Mouse (Mus musculus) heart, postnatal 14 days (tissue): ENCODE data around the gene Lrat. TPM values are rescaled to one million over a fixed set of nuclear protein-coding genes. Genes with fewer than 3 reads are reported as not detected.

ENCODE experiments used
- DNase-seq, 2 experiments: peaks; one replicate each; pipeline ENCODE4 v3.0.0; 2021 to 2022
- intact Hi-C: fragments of 180-260 bp; cut with DNase I; formaldehyde crosslinking; loops from one replicate; pipeline ENCODE4 v1.15.1; 2025
- long read RNA-seq, 2 experiments: library from polyadenylated mRNA; stranded (forward); transcript quantifications; one replicate each; pipeline ENCODE4 v2.0.0; 2021
- total RNA-seq, 2 experiments: library from RNA; stranded (reverse); gene quantifications; 2 replicates each; pipeline ENCODE4 v1.2.3; 2021

Gene Lrat
- under 1 TPM; 0.32 to 0.33 TPM for total RNA-seq
- long read RNA-seq, experiment 1, full-length matches to known transcripts: 1 of 1 reads
- long read RNA-seq, experiment 1, partial matches to known transcripts: 0 of 1 reads
- long read RNA-seq, experiment 1, other reads (novel, unspliced or antisense): 0 of 1 reads
- long read RNA-seq, experiment 2: 0 reads

DNA sequence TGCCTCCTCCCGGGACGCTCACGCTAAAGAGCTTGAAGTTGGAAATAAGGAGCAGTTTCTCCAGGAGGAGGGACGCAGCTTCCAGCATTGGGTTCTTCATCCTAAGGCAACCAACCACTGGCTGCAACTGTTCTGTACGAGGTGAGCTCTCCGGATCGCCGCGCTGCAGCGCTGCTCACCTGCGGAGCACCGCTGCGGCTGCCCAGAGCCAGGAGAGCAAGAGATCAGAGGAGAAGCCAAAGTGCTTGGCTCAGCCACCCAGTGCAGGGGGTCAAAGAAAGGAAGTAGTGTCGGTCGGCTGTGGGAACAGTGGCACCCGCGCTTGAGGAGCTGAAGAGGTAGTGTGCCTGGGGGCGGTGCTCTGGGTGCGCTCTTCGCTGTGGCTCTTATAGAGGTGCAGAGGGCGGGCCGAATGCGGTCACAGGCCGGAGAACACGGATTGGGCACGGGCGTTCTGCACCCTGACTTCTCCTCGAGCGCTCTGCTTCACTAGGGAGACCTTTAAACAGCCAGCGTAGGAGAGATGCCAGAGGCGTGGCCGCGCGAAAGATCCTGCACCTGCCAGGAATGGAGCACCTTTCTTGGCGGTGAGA is at the start of gene Lrat:
Gene Lrat (minus strand): TSS at position 361 of the 593 bp plus-strand sequence.
- intact Hi-C loops: no loop called here
- DNase-seq: peak; percentile 4

DNA sequence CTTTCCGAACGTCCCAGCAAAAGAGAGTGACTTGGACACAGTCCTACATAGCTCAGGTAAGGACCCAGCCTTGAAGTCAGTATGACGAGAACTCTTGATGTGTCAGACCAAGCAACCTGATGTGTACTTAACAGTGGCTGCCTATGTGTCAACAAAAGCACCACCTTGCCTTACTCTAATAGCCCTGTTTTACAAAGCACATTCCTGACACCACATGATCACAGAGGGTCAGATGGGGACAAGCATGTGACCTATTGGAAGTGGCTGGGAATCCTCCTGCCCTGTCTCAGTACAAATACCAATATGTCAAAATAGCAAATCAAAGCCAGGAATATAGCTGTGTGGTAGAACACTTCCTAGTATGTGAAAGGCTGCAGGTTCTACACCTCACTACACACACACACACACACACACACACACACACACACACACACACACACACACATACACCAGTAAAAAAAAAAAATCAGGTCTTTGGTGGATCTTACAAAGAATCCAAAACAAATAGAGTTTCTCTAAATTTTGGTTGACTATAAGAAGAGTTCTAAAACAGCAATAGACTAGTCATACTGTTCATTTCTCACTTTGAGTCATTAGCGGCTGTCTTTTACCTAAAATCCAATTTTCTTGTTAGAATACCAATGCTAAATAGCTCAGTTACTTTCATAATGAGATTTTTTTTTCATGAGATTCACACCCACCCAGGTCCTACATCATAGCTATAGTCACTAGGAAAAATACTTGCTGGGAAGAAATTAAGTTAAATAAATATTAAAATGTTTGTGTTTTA is 48.6 kb upstream of the Lrat start:
- DNase-seq: no peak
- intact Hi-C loops: no loop called here

DNA sequence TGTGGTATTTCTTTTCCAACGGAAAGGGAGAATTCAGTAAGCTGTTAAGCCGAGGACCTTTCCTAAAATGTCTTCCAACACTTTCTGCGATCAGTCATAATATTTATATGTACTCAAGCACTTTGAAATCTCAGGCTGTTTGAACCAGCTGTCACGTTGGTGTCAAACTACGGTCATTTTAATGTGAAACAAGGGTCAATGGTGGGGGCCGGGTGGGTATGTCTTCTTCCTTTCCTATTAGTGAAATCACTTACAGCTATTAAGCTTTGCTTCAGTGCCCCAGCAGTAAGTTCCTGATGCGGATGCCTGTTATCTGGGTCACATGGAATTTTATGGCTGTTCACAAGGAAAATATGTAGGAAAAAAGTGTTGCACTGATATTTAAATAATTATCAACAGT is 46.9 kb upstream of the Lrat start:
- no peak for DNase-seq
- intact Hi-C loops: no loop called here

DNA sequence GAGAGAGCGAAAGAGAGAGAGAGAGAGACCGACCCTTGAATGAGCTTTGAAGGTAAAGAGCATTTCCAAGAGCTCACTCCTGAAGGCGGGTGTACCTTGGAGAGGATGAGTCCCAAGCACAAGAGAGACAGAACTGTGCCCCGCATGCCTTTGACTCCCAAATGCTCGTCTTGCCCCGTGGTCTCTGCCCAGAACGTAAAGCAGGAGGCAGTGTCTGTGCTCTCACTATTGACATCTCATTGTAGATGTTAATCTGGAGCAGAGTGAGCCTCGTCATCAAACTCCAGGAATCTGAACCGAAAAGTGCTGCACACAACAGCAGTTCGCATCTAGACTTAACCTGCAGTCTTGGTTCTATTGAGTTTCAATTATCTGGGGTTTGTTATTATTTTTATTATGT is 46.4 kb upstream of the Lrat start:
- DNase-seq: no peak
- intact Hi-C loops: no loop called here

DNA sequence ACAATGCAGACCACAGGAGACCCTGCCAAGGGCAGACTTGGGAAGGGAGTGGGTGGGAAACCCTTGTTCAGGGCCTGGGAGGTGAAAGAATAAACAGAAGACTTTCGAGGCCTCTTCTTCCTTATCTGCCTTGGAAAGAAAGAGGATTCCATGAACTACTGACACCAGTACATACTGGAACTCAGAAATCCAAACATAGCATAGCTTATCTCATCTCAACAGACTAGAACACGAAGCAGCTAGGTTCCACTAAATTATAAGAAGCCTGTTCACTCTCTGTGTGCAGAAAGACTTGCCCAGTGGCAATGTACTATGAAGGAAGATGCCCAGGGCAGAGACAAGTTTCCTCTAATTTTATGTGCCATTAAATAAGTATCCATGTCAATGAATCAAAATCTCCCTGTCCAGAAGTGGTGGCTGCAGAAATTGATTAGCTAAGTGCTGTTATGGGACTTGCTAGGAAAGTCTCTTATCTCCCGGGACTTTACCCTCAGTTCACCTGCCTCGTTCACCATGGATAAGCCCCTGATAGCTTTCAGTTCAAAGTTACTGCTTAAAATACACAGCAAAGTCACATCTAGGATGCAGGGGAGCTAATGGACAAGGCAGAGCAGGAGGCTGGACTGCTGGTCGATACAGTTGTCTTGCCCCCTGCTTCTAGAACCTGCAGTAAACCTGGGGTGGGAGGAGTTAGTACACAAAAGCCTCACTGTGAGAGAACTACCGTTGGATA is 42.8 kb upstream of the Lrat start:
- intact Hi-C loops: no loop called here
- no peak for DNase-seq

DNA sequence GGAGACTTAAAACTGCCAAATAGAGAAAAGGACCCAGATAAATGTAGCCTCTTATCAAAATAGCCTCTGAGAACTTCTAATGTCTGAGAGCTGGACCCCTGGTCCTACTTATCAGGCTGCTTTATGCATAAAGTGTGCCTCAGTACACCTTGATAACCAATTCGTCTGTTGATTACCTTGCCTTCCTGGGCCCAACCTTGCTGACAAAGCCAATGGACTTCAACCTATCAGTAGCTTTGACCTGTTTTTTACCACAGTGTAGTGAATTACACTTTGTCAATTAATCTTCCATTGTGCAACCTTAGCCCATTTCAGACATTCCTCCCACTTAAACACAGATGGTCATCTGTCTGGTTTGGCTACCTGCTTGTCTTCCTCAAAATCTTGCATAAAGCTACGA is 24.1 kb upstream of the Lrat start:
- no peak for DNase-seq
- intact Hi-C loops: no loop called here

DNA sequence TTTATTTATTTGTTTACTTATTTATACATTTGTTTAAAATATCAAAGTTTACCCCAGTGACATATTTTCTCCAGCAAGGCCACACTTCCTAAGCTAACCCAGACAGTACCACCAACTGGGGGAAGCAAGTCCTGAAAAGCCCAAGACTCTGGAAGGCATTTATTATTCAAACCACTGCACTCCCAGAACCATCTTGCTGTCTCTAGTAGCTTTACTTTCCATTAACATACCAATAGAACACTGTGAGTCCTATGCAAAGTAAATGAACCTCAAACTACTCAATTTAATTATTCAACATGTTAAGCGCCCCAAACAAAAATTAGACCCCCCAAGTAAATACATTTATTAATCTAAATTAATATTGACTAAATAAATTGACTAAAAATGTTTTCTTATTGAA is 11.9 kb upstream of the Lrat start:
- intact Hi-C loops: no loop called here
- DNase-seq: no peak

DNA sequence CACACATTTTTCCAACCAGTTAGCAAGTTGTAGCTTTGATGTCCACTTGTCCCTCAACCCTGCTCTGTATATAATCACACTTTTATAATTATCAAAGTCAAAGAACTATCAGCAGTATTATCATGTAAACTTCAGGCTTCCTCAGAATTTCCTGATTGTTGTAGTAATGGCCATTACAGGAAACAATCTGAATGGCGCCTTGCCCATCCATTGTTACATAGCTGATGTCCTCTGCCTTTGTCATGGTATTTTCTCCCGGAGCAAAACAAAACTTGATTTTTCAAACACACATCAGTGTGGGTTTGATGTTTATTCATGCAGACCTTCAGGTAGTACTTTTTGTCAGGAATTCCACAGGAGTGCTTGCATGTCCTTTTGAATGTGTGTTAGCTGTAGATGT is 4.9 kb upstream of the Lrat start:
- intact Hi-C loops: no loop called here
- peak; percentile 19 to 43 for DNase-seq

DNA sequence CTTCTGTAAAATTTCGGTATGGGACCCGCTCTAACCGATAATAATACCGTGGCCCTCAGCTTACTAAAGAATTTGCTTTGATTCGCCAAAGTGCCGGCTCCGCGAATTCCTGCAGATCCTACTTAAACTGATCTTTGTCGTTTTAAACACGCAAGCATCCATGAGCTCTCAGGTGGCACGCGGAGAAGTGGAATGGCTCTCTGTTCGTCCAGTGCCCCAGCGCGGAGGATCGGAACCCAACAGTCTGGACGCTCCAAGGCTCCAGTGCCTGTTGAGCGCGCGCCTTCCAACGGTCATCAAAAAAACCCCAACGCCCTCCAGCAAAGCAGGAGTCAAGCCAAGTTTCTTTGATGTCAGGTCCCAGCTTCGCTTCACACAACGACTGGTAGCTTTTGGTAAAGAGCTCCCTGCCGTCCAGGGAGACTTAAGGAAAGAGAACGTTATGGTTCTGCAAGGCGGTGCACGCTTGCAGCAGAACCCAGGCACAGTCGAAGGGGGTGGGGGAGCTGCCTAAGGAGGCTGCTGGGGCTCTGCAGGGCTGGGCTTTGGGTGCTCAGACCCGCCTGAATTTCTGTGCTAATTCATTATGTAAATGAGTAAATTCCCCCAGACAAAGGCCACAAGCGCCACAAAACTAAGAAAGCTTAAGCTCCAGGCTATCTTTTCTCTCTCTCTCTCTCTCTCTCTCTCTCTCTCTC is 587 bp upstream of the Lrat start:
- intact Hi-C loops: no loop called here
- DNase-seq: no peak

DNA sequence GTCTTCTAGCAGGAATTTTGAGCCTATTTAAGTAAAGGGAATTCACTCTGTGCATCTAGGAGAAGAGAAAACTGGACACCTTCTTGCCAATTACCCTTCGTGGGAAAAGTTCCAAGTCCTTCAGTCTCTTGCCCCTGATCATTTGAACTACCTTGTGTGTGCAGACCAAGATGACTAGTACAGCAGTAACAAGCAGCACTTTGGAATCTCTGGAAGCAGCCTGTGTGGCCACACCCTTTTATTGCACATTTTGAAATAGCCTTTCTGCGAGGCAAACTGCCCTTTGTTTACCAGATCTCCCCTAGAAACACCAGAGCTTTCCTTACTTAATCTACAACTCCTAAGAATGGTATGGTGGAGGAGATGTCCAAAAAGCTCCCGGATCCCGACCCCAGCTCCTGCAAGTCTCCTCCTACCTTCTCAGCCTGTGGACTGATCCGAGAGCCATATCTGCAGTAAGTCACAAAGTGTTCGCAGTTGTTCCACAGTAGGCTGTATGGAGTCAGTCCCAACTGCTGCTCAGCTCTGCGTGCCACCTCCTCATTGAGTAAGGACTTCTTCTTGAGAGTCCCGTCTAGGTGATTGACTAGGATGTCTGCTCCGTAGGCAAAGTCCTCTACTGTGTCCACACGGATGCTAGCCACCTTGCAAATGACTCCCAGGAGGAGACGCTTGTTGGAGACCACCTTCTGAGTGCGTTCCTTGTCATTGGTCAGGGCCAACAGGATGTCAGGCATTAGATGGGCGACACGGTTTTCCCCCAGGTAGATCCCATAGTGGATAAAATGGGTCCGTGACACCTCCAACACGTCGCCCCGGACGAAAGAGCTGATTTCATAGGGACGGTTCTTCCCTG is 788 bp downstream of the Lrat start:
- intact Hi-C loops: loop anchor here (1.0 kb wide), 1 partner anchor 38 kb away; no protein-coding TSS in a partner anchor
- no peak for DNase-seq

DNA sequence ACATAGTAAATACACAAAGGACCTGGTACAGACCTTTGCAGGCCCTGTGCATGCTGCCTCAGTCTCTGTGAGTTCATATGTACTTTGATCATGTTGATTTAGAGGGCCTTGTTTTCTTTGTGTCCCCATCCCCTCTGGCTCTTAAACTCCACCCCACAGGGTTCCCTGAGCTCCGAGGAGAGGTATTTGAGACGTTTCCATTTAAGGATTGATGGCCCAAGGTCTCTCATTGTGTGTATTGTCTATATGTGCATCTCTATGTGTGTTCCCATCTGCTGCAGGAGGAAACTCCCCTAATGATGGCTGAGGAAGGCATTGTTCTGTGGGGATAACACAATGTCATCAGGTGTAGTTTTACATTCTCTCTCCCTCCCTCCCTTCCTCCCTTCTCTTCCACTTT is 14.9 kb downstream of the Lrat start:
- intact Hi-C loops: no loop called here
- DNase-seq: no peak

DNA sequence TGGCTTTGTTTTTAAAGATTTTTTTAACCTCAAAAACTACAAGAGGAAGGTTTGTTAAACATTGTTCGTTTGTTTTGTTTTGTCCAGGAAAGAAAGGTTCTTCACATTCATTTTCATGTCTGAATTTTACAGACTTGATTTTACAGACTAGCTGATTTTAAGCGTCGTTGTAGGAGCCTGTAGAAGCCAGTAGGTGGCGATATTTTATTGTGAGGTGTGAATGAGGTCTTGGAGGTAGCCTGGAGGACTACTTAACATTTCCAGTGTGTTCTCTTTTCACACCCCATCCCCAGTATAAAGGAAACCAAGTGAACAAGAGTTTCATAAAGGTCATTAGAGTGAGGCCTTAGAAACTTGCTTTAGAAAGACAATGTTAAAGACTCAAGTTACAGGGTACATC is 26.5 kb downstream of the Lrat start:
- DNase-seq: peak; percentile 15 to 43
- intact Hi-C loops: loop anchor here (2.0 to 5.0 kb wide), 2 partner anchors 118 to 175 kb away; no protein-coding TSS in a partner anchor

DNA sequence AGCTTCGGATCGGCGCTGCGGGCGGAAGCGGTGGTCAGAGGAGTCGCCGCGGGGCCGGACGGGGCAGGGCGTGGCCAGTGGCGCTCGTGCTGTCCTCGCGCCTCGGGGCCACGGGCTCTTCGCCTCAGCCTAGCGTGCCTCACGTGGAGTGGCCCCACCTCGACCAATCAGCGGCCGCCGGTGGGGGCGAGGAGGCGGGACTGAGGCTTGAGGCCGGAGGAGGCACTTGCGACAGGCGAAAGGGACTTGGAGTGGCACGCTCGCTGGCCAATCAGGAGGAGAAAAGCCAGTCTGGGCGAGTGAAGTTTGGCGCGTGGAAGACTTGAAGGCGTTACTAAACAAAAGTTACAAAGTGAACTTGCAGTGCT is 27.4 kb downstream of the Lrat start, which contains the start of gene Rbm46:
Gene Rbm46 (minus strand): TSS at position 112 of the 368 bp plus-strand sequence.
- peak; percentile 78 to 84 for DNase-seq
- intact Hi-C loops: loop anchor here (2.0 to 5.0 kb wide), 2 partner anchors 118 to 176 kb away; no protein-coding TSS in a partner anchor

DNA sequence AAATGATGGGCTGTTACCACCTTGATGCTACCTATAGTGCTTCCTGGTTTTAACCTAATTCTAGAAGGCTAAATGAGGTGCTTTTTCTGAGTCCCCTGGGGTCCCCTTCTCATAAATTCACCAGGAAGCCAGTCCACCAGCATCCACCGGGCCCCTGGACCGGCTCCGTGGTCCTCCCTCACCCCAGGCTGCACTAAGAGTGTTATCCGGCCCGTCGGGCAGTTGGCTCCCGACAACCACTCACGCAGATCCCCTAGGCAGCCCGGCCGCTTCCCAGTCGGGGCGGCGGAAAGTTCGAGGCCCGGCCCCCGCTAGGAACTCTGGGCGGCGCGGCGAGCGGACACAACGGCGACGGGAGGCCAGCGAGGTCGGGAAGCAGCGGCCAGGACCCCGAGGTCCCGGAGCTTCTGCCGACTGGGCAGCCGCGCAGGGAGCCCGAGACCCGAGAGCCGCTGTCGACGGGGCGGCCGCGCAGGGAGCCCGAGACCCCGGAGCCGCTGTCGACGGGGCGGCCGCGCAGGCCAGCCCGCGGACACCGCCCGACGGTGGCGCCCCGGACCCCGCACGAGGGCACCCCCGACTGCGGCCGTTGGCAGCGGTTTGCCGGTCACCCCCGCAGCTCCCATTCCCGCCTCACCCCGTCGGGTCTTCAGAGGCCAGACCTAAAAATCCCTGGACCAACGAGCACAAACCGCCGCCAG is 28.0 kb downstream of the Lrat start:
- DNase-seq: peak; percentile 3 to 10
- intact Hi-C loops: loop anchor here (2.0 to 5.0 kb wide), 2 partner anchors 119 to 176 kb away; no protein-coding TSS in a partner anchor

DNA sequence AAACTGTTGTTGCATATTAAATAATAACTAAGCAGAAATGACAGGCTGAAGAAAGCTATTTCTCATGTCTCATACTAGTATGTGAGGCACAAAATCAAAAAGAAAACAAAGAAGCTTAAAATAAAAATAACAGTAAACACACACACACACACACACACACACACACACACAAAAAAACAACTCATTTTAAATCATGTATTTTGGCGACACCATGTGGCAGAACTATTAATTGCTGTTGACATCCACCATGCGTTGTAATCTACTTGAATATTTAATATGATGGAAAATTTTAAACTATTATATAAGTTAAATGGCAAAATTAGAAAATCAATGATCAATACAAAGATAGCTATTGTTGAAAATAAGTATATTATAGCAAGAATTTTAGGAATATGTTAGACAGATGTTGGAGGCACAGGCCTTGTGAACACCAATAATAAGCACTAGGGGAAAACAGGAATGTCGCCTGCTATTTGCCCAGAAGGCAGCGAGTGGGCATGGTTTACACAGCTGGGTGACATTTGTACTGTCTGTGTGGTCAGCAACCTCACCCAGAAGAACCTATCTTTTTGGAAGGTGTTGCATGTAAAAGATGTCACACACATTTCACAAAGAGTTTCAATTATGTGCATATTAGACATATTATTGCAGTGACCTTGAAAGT is 46.2 kb downstream of the Lrat start:
- peak in 1 of 2 experiments; percentile 38 for DNase-seq
- intact Hi-C loops: loop anchor here (2.0 to 10.0 kb wide), 2 partner anchors 493 to 823 kb away; no protein-coding TSS in a partner anchor
